Mouse (Mus musculus): ENCODE measurements around the gene Agpat1.

The Agpat1 gene

DNA sequence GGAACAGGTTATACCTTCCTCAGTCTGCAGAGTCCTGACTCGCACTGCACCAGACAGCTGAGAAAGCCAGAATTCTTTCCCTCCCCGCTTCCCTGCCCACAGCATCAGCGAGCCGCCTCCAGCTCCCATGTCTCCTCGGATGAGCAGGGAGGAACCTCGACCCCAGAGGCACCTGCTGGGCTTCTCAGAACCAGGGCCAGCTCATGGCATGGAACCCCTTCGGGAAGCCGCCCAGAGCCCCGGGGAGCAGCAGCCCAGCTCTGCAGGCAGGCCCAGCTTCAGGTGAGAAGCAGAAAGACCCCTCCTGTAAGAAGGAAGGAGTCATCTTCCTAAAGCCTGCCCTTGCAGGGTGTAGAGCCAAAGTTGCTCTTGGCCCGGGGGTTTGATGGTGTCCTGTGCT is 48.5 kb downstream of the Agpat1 start:
- no peak for DNase-seq (ENCODE audit: low read depth, low spot score)

DNA sequence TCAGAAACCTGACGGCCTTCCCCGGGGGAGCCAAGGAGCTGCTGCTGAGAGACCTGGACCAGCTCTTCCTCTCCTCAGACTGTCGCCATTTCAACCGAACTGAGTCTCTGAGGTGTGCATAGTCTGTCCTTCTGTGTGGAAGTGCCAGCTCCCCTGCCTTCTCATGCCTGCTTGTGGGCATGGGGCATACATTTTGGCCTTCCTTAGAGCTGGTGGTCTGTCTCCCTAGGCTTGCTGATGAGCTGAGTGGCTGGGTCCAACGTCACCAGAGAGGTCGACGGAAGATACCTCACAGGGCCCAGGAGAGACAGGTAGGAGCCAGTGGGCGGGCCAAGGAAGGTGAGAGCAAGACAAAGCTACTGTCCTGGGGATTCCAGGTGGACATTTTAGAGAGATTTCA is 48.9 kb downstream of the Agpat1 start:
- DNase-seq (ENCODE audit: low read depth, low spot score), result no peak

DNA sequence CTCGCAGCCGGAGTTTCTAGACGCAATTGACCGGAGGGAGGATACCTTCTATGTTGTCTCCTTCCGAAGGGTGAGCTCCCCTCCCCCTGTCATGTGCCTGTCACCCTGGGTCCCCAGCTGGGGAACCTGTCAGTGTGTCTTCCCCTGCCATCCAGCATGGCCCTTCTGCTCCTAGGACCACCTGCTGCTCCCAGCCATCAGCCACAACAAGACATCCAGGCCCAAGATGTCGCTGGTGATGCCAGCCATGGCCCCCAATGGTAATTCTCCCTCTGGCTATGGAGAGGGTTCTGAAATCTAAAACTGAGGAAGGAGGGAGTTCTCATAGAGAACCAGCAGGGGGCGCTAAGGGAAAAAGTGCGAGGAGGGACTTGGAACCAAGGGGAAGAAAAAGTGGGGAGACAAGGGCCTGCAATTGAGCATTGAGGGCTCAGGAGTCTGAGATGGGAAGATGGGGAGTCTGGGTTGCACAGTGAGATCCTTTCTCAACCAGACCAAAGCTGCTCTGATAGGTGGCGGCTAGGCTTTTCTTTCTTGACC is 49.8 kb downstream of the Agpat1 start:
- DNase-seq (ENCODE audit: low read depth, low spot score), result no peak

DNA sequence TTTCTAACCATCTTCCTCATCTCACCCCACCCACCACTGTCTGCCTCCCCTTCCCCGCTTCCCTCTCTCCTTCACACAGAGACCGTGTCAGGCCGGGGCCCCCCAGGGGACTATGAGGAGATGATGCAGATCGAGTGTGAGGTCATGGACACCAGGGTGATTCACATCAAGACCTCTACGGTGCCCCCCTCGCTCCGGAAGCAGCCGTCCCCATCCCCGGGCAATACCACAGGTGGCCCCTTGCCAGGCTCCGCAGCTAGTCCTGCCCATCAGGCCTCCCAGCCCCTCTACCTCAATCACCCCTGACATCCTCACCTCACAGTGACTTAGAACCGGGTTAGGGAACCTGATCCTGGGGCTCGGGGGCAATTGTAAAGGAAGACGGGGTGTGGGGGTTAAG is 50.3 kb downstream of the Agpat1 start:
- DNase-seq (ENCODE audit: low read depth, low spot score), result no peak

DNA sequence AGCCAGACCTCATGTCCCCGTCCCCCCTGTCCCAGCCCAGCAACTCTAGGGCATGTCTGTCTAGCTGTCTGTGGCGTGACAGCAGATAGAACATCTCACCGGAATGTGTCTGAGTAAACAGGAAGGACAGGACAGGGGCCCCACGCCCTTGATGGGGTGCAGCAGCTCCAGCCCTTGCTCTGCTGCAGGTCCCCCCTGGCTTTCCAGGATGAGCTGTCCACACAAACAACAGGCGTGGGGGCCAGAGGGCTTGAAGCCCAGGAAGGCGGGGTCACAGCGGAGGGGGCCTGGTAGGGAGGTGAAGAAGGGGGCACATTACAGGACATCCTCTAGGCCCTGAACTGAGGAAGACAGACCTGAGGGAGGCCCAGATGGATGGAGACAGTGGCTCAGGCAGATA is 51.1 kb downstream of the Agpat1 start:
- DNase-seq (ENCODE audit: low read depth, low spot score), result no peak

DNA sequence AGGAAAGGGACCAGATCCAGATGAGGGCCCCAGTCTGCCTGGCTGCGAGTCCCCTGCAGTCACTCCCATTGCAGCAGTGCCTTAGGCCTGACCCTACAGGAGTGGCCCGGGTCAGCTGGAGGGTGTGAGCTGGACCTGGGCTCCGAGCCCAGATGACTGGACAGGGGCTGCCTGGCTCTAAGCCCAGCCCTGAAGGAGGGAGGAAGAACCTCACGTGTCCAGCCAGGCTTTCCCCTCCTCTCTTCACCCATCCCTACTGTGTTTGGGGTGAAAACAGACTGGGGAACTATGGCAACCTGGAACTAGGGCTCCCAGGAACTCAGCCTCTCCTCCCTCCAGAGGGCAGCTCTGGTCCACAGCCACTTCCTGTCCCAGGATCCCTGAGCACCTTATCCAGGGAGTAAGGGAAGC is 51.5 kb downstream of the Agpat1 start:
- DNase-seq (ENCODE audit: low read depth, low spot score), result no peak

DNA sequence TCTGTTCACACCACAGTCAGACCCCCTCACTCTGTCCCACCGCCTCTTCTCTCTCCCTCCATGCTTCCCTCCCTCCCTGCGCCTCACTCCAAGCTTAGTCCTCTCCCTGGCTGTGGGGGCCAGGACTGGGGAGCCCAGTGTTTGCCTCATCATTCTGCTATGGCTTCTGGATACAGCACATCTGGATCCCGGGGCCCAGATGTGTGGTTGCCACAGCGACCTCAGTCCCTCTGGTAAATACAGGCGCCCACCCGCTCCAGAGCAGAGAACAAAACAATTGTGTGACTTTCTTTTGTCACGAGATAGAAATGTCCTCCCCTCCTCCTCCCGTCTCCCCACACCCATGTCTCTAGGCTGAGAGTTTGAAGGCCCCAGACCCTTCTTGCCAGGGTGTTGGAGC is 52.6 kb downstream of the Agpat1 start:
- DNase-seq (ENCODE audit: low read depth, low spot score), result no peak

DNA sequence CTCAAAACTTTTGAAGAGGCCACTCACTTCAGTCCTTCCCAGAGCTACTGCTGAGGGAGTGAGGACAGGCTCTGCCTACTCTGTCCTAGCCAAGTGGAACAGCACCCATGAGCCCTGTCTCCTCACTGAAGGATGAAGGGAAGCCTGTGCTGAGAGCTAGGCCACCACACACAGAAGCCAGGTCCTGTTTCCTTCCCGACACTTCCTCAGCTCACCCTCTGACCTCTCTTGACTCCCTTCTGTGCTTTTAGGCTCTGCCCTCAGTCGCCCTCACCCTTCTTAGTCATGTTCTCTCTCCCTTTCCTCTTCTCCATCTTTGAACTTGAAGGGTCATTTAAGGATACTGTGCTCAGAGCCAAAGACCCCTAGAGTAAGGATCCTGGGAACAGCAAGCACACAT is 53.2 kb downstream of the Agpat1 start:
- DNase-seq (ENCODE audit: low read depth, low spot score), result no peak

DNA sequence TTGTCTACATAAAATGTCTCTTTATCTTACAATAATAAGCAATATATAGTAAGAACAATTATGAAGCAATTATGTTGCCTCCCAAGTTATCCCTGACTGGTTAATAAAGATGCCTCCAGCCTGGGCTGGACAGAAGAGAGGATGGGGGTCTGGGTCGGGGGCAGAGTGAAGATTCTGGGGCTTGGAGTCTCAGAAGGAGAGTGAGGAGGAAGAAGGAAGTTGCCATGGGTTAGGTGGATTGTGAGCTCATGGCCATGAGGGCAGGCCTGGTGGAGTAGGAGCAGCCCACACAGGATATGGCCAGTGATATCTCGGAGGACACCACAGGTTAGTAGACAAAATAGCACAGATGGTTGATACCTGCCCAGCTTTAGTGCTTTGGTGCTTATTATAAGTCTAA is 54.1 kb downstream of the Agpat1 start:
- no peak for DNase-seq (ENCODE audit: low read depth, low spot score)

DNA sequence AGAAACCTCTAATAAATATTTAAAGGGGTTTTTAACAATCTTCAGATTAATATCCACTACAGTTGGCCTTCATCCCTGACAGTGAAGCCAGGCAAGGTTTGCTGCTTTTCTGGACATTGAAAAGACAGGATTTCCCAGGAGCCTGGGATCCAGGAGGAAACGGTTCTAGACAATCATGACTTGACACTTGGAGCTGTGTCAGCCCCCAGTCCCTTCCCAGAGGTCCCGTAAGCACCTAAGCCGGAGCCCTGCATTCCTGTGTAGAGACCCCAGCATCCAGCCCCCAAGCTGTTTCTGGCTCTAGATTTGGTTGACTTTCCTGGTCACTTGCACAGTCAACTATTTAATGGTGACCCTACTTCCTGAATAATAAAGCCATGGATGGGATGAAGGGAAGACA is 54.5 kb downstream of the Agpat1 start:
- no peak for DNase-seq (ENCODE audit: low read depth, low spot score)

DNA sequence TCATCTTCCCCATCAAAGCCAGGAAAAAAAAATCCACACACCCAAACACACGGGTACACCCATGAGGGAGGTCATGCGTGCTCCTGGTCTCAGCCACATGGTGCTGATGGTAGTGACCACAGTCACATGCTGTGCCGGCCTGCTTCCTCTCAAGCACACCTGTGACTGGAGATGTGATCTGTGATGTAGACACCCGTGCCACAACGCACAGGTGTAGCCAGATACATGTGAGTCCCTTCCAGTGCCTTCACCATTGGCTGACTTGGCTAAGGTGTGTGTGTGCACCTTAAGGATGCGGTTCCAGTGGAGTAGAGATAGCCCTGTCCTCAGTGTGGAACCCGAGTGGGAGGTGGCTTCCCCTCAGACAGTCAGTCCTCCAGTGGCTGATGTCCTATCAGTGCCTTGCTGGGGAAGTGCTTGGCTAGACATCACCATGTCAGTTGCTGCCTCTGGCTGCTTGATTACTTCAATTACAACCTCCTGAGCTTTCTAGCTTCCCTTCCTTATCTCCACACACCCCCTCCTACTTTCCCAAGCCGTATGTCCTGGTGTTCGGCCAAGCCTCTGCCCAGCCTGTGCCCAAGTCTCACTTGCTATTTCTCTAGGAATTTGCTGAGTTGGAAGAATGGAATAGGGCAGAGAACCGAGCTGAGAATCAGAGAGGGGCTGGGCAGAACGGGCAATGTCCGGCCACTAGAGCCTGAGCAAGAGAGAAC is 55.3 kb downstream of the Agpat1 start:
- DNase-seq (ENCODE audit: low read depth, low spot score), result no peak

DNA sequence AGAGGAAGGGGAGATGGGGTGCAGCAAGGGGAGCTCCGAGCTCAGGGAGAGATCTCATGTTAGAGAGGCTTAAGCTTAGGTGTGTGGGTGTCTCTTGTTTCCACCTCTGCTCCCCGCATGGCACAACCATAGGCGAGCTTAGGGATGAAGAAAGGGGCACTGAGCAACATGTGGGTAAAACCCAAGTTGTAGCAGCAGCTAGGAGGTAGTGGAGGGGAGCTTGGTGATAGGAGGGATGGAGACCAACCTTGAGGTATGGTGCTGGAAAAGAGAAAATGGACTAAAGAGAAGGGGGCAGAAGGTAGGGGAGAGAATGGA is 55.8 kb downstream of the Agpat1 start:
- no peak for DNase-seq (ENCODE audit: low read depth, low spot score)

DNA sequence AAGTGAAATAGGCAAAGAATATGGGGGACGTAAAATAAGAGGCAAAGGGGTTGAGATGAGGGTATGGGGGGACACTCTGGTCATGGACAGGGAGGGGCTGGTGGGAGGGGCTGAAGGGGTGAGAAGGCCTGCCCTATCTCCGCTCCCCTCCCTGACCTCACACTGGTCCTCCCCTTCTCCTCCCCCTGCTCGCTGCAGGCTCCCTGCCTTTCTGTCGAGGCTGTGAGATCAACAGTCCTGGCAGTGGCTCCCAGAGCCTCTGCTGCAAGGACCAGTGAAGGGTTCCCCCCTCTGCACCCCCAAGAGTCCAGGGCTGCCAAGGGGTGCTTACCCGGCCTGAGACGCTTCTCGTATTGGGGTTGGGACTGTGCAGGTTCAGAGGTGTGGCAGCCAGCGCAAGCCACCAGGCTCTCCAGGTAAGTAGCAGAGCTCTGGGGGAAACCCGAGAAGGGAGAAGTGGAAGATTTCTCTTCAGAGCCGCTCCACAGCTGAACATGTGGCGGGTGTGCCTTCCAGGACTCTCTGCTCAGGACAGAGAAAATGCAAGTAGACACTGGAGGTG is 56.3 kb downstream of the Agpat1 start:
- no peak for DNase-seq (ENCODE audit: low read depth, low spot score)

DNA sequence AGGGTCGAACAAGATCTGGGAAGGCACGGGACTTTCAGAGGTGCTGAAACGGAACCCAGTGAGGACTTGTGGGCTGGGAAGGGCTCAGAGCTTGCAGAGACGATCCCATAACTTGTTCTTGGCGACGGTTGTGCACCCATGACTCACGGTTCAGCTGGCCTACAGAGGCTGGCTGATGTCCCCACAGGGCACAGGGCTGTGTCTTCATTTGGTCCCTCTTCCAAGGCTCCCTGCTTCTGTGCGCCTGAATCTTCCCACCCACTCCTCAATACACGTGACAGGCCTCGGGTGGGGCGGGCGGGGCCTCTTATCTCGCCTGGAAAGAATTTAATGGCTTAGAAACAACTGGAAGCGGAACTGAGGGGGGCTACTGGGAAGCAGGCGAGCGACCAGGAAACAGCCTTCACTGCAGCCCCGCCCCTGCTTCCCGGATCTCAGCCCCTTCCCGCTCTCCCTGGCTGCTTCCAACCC is 57.1 kb downstream of the Agpat1 start:
- DNase-seq (ENCODE audit: low read depth, low spot score), result no peak

DNA sequence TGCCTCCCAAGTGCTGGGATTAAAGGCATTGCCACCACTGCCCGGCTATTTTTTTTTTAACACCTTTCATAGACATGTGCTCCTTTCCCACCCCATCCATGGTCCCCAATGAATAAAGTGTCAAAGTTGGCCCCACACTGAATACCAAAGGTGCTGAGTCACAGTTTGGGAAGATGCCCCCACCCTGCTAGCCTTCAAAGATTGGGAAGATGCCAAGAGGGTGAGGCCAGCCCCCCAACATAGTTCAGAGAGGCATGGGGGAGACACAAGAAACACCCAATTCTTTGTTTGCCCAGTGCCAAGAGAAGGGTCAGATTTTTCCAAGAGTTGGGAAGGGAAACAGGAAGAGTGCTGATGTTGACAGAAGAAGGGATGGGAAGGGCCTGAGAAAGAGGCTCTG is 58.4 kb downstream of the Agpat1 start:
- no peak for DNase-seq (ENCODE audit: low read depth, low spot score)

DNA sequence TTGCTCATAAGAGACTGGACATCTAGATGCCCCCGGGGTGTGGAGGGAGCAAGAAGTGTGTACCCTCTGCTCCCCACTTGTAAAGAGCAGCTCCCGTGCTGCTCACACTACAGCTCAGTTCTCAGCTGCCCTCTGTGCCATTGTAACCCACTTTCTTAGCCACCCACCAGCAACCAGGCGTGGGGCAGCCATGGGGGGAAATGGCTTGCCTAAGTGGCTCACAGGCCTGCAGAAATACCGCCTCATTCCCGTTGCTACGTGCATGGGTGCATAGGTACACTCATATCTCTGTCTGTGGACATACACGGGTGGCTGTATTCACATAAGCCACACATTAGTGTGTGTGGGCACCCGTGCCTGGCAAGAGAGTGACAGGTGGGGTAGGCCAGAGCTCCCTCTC is 58.9 kb downstream of the Agpat1 start:
- DNase-seq (ENCODE audit: low read depth, low spot score), result no peak
